Mouse (Mus musculus): ENCODE data around the gene Ribc2. TPM values are rescaled to one million over a fixed set of nuclear protein-coding genes. Genes with fewer than 3 reads are reported as not detected.

Ribc2 gene
- polyA plus RNA-seq (2021) = not detected

DNA sequence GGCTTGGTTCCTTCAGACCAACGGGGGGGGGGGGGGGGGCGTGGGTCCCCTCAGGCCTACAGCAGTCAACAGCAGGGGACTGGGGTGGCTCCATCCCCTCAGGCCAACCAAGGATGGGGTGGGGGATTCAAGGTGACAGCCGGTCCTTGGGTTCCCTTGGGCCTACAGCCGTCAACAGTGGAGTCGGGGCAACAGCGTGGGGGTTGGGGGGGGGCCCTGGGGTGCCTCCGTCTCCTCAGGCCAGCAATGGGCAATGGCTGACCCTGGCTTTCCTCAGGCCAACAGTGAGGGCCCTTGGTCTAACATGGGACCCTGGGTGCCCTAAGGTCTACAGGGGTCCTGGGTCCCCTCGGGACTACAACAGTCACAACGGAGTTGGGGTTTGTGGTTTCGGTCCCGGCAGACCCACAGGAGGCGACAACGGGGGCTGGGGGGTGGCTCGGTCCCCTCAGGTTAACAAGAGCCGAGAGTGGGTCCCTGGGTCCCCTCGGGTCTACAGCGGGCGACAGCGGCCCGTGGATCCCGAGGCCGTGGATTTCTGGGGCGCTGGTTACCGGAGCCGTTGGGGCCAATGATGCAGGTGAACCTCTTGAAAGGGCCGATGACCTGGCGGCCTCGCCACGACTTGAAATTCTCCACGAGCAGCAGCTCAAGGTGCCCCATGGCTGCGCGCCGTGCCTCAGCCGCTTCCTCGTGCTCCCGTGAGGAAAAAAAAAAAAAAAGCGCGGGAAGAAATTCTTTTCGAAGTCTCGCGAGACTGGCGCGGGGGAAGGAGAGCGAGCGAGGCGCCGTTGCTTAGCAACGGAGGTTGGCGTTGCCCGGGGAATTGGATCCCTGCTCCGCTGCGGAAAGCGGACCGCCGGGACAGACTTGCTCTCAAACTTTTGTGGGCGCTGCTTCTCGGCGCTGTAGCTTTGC, at the start of gene Ribc2, which contains the start of gene Smc1b:
Gene Ribc2, plus strand, starts transcription at position 804 of the 918 bp plus-strand sequence.
Gene Smc1b, minus strand, starts transcription at position 690 of the 918 bp plus-strand sequence.
- ChIA-PET CTCF (no interaction called here), POLR2A (no interaction called here)
- TF ChIP-seq CTCF (IDR thresholded peaks at IDR 0.05) = no peak
- in situ Hi-C loops (cut with MboI; ENCODE audit: low pct_unique_long_range_greater_than_20kb) = no loop called here
- no peak for DNase-seq (ENCODE audit: low read depth, low spot score)
- ATAC-seq = no peak
- peaks cover 31% of the 10 kb centered on the region for H3K27me3 ChIP-seq

DNA sequence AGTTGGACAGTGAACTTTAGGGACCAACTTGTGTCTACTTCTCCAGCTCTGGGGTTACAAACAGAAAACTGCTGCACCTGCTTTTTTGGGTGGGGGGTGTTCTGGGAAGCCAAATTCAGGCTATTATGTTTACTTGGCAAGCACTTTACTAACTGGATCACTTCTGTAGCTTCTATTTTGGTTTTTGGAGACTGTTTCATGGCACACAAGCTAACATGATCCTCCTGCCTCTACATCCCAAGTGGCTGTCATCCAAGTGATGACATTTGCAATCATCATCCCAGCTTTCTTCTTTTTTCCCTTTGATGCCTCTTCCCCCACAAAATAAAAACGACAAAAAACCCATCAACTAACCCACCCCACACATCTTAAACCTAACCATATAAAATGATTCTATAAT, 46.2 kb upstream of the Ribc2 start:
- CTCF ChIA-PET = interaction anchor here (1.1 to 1.5 kb wide), 2 partner anchors 9 to 15 kb away, joined by 3 to 4 read pairs; no protein-coding TSS in a partner anchor
- peaks cover 41% of the 10 kb centered on the region for H3K27me3 ChIP-seq
- DNase-seq (ENCODE audit: low read depth, low spot score) (no peak), ATAC-seq (no peak)
- TF ChIP-seq CTCF (IDR thresholded peaks at IDR 0.05) = no peak
- POLR2A ChIA-PET = interaction anchor here (0.6 kb wide), 1 partner anchor 10 kb away, joined by 5 read pairs; no protein-coding TSS in a partner anchor
- in situ Hi-C loops (cut with MboI; ENCODE audit: low pct_unique_long_range_greater_than_20kb) = no loop called here

DNA sequence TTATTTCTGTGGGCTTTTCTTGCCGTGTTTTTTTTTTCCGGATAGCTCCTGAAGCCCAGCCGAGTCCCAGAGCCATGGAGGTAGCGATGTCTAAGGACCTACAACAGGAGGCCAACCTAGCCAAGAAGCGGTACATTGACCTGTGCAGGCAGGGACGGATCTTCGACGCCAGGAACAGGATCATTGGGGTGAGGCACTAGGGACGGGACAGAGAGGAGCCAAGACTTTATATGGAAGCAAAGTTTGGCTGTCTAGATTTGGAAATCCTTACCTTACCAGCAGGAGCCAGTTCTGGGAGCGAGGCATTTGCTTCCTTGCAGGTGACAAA, 279 bp downstream of the Ribc2 start:
- ChIA-PET POLR2A (no interaction called here), CTCF (no interaction called here)
- H3K27me3 ChIP-seq = peaks cover 25% of the 10 kb centered on the region
- DNase-seq (ENCODE audit: low read depth, low spot score) (no peak), ATAC-seq (no peak)
- no peak for TF ChIP-seq CTCF (IDR thresholded peaks at IDR 0.05)
- in situ Hi-C loops (cut with MboI; ENCODE audit: low pct_unique_long_range_greater_than_20kb) = no loop called here

DNA sequence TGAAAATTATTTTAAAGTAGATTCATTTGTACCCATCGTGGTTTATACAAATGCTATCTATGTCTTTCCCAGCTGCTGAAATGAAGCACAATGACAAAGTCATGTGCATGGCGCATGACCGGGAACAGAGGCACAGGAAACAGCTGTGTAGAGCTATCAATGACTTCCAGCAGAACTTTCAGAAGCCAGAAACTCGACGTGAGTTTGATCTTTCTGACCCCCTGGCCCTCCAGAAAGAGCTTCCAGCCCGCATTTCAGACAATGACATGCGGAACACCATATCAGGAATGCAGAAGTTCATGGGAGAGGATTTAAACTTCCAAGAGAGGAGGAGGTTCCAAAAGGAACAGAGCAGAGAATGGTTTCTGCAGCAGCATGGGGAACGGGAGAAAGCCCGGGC, 3.3 kb downstream of the Ribc2 start:
- CTCF ChIA-PET = interaction anchor here (1.5 kb wide), 1 partner anchor 9 kb away, joined by 4 read pairs; no protein-coding TSS in a partner anchor
- in situ Hi-C loops (cut with MboI; ENCODE audit: low pct_unique_long_range_greater_than_20kb) = no loop called here
- TF ChIP-seq CTCF (IDR thresholded peaks at IDR 0.05) = no peak
- no peak for ATAC-seq
- peaks cover 11% of the 10 kb centered on the region for H3K27me3 ChIP-seq
- POLR2A ChIA-PET = no interaction called here
- no peak for DNase-seq (ENCODE audit: low read depth, low spot score)

DNA sequence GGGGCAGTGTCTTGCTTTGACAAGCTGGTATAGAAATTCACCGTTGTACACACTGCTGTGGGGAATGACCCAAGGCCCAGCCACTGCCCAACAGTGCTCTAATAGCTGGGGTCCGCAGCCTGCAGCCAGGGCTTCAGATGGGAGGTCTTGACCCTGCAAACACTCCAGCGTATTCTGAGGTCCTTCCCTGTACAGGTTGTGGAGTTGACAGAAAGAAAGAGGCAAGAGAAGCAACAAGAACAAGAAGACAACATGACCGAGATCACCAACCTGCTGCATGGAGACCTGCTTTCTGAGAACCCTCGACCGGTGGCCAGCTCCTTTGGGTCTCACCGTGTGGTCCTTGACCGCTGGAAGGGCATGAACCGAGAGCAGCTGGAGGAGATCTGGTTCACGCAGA, 9.4 kb downstream of the Ribc2 start:
- ChIA-PET POLR2A (no interaction called here), CTCF (no interaction called here)
- DNase-seq (ENCODE audit: low read depth, low spot score) (no peak), ATAC-seq (no peak)
- in situ Hi-C loops (cut with MboI; ENCODE audit: low pct_unique_long_range_greater_than_20kb) = no loop called here
- H3K27me3 ChIP-seq = peaks cover 13% of the 10 kb centered on the region
- no peak for TF ChIP-seq CTCF (IDR thresholded peaks at IDR 0.05)

DNA sequence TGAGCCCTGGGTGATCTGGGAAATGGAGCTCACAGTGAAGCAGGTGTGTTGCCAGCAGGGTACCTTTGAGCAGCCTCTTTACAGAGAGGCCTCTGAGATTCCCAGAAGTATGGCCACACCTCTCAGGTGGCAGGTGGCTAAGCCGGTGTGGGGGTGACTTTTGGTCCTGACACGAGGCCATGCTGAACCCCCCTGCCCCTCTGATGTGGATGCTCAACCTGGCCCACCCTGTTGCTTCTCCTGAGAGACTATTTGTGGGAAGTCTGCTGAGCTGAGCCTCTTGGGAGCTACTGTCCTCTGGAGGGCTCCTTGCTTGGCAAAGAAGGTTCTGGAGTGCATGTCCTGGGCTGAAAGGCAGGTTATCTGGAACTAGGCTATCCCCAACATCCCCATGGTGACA, 10.6 kb downstream of the Ribc2 start:
- DNase-seq (ENCODE audit: low read depth, low spot score) = no peak
- ATAC-seq = no peak
- peaks cover 13% of the 10 kb centered on the region for H3K27me3 ChIP-seq
- CTCF ChIA-PET = interaction anchor here (1.0 kb wide), 1 partner anchor 12 kb away, joined by 3 read pairs; no protein-coding TSS in a partner anchor
- TF ChIP-seq CTCF (IDR thresholded peaks at IDR 0.05) = no peak
- in situ Hi-C loops (cut with MboI; ENCODE audit: low pct_unique_long_range_greater_than_20kb) = no loop called here
- POLR2A ChIA-PET = interaction anchor here (1.1 kb wide), 1 partner anchor 21 kb away, joined by 3 read pairs; no protein-coding TSS in a partner anchor

DNA sequence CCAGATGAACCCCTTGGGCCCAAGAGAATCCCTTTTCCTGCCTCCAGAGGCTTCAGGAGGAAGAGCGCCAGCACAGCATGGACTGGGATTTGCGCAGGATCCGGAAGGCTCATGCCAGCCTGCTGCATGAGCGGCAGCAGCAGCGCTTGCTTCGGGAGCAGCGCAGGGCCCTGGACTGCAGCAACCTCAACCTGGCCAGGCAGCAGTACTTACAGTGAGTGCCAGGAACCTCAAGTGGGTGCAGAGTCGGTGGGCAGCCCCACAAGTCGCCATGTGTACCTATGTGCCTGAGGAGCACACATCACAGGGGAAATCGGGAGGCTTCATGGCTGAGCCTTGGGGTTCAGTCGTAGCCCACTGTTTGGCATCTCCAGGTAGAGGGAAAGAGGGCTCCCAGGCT, 11.3 kb downstream of the Ribc2 start:
- no peak for ATAC-seq
- no peak for TF ChIP-seq CTCF (IDR thresholded peaks at IDR 0.05)
- H3K27me3 ChIP-seq = peaks cover 15% of the 10 kb centered on the region
- CTCF ChIA-PET = no interaction called here
- no peak for DNase-seq (ENCODE audit: low read depth, low spot score)
- in situ Hi-C loops (cut with MboI; ENCODE audit: low pct_unique_long_range_greater_than_20kb) = no loop called here
- POLR2A ChIA-PET = no interaction called here

DNA sequence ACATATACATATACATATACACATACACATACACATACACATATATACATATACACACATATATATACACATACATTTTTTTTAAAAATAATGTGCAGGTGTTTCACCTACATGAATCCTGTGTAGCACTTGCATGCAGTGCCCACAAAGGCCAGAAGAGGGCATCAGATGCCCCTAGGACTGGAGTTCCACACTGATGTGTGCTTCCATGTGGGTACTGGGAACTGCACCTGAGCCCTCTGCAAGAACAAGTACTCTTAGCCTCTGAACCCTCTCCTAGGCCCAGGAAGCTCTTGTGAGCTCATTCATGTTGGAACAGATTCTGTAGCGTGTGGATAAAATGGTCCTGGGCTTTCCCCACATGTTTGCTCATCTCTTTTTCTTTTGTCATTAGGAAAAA, 11.9 kb downstream of the Ribc2 start:
- H3K27me3 ChIP-seq = peaks cover 18% of the 10 kb centered on the region
- DNase-seq (ENCODE audit: low read depth, low spot score) (no peak), ATAC-seq (no peak)
- in situ Hi-C loops (cut with MboI; ENCODE audit: low pct_unique_long_range_greater_than_20kb) = no loop called here
- ChIA-PET POLR2A (no interaction called here), CTCF (interaction anchor here (0.6 kb wide), 1 partner anchor 17 kb away, joined by 3 read pairs; no protein-coding TSS in a partner anchor)
- no peak for TF ChIP-seq CTCF (IDR thresholded peaks at IDR 0.05)

DNA sequence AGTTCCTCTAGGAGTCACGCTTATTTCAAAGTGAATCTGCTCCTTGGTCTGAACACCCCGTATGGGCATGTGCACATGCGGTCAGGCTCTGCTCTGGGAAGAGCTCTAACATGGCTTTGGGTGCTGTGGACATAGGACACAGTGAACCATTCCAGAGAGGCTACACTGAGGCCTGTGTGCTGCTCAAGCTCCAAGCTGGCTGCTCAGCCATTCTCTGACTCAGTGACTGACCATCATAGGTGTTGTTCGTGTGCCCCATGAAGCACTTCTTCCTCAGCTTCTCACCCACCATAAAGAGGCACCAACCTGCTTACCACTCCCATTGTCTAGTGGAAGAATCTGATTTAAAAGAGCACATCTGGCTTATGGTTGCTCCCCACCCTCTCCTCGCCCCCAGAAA, 12.4 kb downstream of the Ribc2 start:
- ChIA-PET POLR2A (no interaction called here), CTCF (interaction anchor here (0.6 kb wide), 1 partner anchor 17 kb away, joined by 3 read pairs; no protein-coding TSS in a partner anchor)
- DNase-seq (ENCODE audit: low read depth, low spot score) (no peak), ATAC-seq (no peak)
- H3K27me3 ChIP-seq = peaks cover 18% of the 10 kb centered on the region
- TF ChIP-seq CTCF (IDR thresholded peaks at IDR 0.05) = no peak
- in situ Hi-C loops (cut with MboI; ENCODE audit: low pct_unique_long_range_greater_than_20kb) = no loop called here

DNA sequence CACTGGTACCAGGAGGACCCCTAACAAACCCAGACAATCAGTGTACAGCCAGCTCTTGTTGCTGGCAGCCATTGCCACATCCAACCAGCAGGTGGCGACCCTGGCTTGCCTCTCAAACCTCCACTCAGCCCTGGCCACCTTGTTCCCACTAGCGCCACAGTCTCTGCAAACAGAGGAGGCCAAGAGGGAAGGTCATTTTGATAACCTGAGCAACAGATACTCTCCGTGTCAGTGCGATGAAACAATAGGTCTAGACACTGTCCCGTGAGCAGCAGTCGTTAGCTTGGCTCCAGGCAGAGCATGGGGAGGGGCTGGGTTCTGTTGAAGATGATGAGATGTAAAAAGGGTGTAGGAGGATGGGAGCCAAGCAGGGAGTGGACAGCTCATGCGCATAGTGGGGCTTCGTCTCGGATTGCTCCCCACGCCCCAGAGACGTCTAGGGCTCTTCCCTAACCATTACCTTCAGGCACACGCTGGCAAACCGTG, 19.6 kb downstream of the Ribc2 start:
- ChIA-PET POLR2A (interaction anchor here (0.5 to 0.8 kb wide), 2 partner anchors 79 to 174 kb away, joined by 3 read pairs; no protein-coding TSS in a partner anchor), CTCF (interaction anchor here (0.8 to 4.7 kb wide), 9 partner anchors 14 to 109 kb away, joined by 3 to 44 read pairs (median 3); no protein-coding TSS in a partner anchor)
- in situ Hi-C loops (cut with MboI; ENCODE audit: low pct_unique_long_range_greater_than_20kb) = loop anchor here (5.0 kb wide), 3 partner anchors 51 to 431 kb away; partner anchors contain the start of gene Wnt7b
- peak; percentile 53 for ATAC-seq
- peak; percentile 96 for TF ChIP-seq CTCF (IDR thresholded peaks at IDR 0.05)
- no peak for DNase-seq (ENCODE audit: low read depth, low spot score)
- peaks cover 4% of the 10 kb centered on the region for H3K27me3 ChIP-seq

DNA sequence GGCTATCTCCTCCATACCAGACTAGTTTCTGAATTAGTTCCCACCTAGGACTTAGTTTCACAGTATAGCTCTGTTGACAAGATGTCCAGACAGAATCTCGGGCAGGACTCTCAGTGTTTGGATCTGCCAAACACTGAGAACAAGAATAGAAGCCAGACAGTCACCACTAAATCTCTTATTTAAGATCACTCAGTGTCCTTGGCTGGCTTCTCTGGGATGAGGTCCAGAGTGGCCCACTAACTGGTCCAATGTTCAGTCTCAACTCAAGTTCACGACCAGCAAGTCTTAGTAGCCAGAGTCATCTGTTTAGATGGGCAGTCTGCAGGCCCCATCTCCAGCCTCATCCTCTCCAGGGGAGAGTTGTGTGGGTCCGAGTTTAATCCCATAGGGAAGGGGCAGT, 20.7 kb downstream of the Ribc2 start:
- no peak for DNase-seq (ENCODE audit: low read depth, low spot score)
- TF ChIP-seq CTCF (IDR thresholded peaks at IDR 0.05) = no peak
- POLR2A ChIA-PET = no interaction called here
- H3K27me3 ChIP-seq = peaks cover 4% of the 10 kb centered on the region
- no peak for ATAC-seq
- CTCF ChIA-PET = interaction anchor here (1.3 to 4.7 kb wide), 6 partner anchors 13 to 108 kb away, joined by 3 to 44 read pairs (median 6); no protein-coding TSS in a partner anchor
- in situ Hi-C loops (cut with MboI; ENCODE audit: low pct_unique_long_range_greater_than_20kb) = loop anchor here (5.0 kb wide), 3 partner anchors 50 to 430 kb away; partner anchors contain the start of gene Wnt7b
